Mouse (Mus musculus) forebrain, embryonic 11.5 days (tissue): ENCODE results near the gene Parg. TPM values are rescaled to one million over a fixed set of nuclear protein-coding genes. Genes with fewer than 3 reads are reported as not detected.
"Not testable (repeated sequence)": the region's sequence is repeated elsewhere in the genome, so short reads cannot be mapped to it uniquely, and the experiment has no call there.

ENCODE experiments used
- ATAC-seq: fragments of 200-750 bp; cut with Nextera tagmentation; replicated peaks from 2 replicates; pipeline ENCODE4 v1.8.0; 2017; ENCODE audit warnings: moderate TSS enrichment; ENCODE audit not compliant: low FRiP score
- DNase-seq: peaks from one replicate; pipeline ENCODE4 v3.0.0-alpha.2; 2017; ENCODE audit warnings: low spot score
- H3K27ac ChIP-seq: fragments of 300-500 bp; sonication (generic); 2 replicates; pipeline ENCODE4 v1.5.1; 2014; ENCODE audit warnings: low read depth, low read length
- H3K27me3 ChIP-seq: fragments of 300-500 bp; sonication (generic); 2 replicates; pipeline ENCODE4 v1.6.1; 2014; ENCODE audit warnings: mild to moderate bottlenecking, low read length, mixed read lengths; ENCODE audit not compliant: control insufficient read depth, insufficient read depth
- H3K36me3 ChIP-seq: fragments of 300-500 bp; sonication (generic); 2 replicates; pipeline ENCODE4 v1.6.1; 2014; ENCODE audit warnings: mild to moderate bottlenecking, low read length, moderate library complexity, mixed read lengths; ENCODE audit not compliant: control insufficient read depth, insufficient read depth
- H3K4me1 ChIP-seq: fragments of 300-500 bp; sonication (generic); replicated peaks from 2 replicates; pipeline ENCODE4 v1.6.1; 2014; ENCODE audit warnings: low read length, mixed read lengths; ENCODE audit not compliant: control insufficient read depth, insufficient read depth
- H3K4me2 ChIP-seq: fragments of 300-500 bp; sonication (generic); 2 replicates; pipeline ENCODE4 v1.6.1; 2014; ENCODE audit warnings: low read depth, mild to moderate bottlenecking, low read length, moderate library complexity, mixed read lengths; ENCODE audit not compliant: severe bottlenecking
- H3K4me3 ChIP-seq: fragments of 300-500 bp; sonication (generic); 2 replicates; pipeline ENCODE4 v1.5.1; 2014; ENCODE audit warnings: low read depth, low read length
- H3K9ac ChIP-seq: fragments of 300-500 bp; sonication (generic); 2 replicates; pipeline ENCODE4 v1.6.1; 2014; ENCODE audit warnings: low read length
- H3K9me3 ChIP-seq: fragments of 300-500 bp; sonication (generic); 2 replicates; pipeline ENCODE4 v1.6.1; 2016; ENCODE audit warnings: low read length, mixed read lengths; ENCODE audit not compliant: control insufficient read depth
- WGBS: fragments of 180-500 bp; shearing (Covaris S2); extraction: QIAGEN DNeasy Blood & Tissue Kit; methylation state at CpG from one replicate; pipeline ENCODE4 v1.1.7; 2014; 5-methylcytosine and 5-hydroxymethylcytosine counted together
- polyA plus RNA-seq: library from polyadenylated mRNA; unstranded; fragments of >200 nt; fragmentation: Nextera tagmentation; extraction: Ambion mirVana; gene quantifications from 2 replicates; pipeline ENCODE4 v1.2.1, GENCODE M21; 2014

Parg gene
- polyA plus RNA-seq, 1 experiment from 2014 or later, result 63.6 TPM

- no peak for ATAC-seq
Observed at GRCm38 (mm10) chr14:32190627-32191391, 10.9 kb upstream of the Parg start.

DNA sequence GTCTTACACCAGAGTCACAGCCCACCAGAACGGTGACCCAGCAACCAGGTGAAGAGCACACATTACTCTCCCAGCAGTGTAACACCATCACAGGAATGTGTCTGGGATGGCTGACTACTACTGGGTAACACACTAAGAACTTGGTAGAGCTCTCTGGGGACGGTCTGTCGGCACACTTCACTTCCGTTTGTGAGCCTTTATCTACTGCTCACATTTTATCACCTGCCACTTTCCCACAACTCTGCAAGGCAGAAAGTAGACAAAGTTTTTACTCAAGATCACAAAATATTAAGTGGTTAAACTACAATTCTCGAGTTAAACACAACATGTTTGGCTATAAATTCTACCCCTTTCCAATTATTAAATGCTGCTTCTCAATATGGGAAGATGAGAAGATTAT is 9.8 kb upstream of the Parg start:
- Histone ChIP-seq H3K9ac (no peak overlapping the region), H3K27me3 (no peaks in the 10 kb centered on the region), H3K9me3 (no peaks in the 10 kb centered on the region), H3K4me2 (no peak overlapping the region), H3K4me1 (no peaks in the 10 kb centered on the region), H3K4me3 (no peak overlapping the region), H3K36me3 (peaks cover 9% of the 10 kb centered on the region), H3K27ac (no peak overlapping the region)
- 92% methylated on average over 5 of the region's 5 CpGs for WGBS
- no peak for DNase-seq
- no peak for ATAC-seq

More at GRCm38 (mm10) chr14:32190627-32191391, 10.9 kb upstream of the Parg start:
- Histone ChIP-seq H3K4me3 (no peak overlapping the region), H3K9me3 (no peaks in the 10 kb centered on the region), H3K36me3 (peaks cover 8% of the 10 kb centered on the region), H3K27ac (no peak overlapping the region), H3K4me1 (no peaks in the 10 kb centered on the region), H3K27me3 (no peaks in the 10 kb centered on the region), H3K4me2 (no peak overlapping the region), H3K9ac (no peak overlapping the region)
- 92% methylated on average over 6 of the region's 6 CpGs for WGBS
- no peak for DNase-seq

DNA sequence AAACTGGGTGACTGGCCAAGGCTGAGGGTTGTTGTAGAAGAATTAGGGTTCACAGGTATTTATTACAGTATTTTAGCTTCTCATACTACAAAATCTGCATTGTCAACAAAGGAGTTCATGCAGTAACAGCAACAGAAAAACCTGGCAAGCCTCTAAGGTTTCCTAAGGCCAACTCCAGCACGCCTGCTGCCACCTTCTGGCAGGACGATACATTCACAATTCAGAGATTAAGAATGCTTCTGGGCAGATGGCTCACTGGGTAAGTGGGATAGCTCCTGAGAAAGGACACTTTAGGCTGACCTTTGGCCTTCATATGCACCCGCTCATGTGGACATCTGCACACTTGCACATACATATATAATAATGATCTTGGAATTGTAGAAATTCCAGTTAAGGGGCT is 9.3 kb upstream of the Parg start:
- Histone ChIP-seq H3K4me1 (no peaks in the 10 kb centered on the region), H3K27ac (no peak overlapping the region), H3K4me2 (no peak overlapping the region), H3K36me3 (peaks cover 12% of the 10 kb centered on the region), H3K27me3 (no peaks in the 10 kb centered on the region), H3K4me3 (no peak overlapping the region), H3K9me3 (no peaks in the 10 kb centered on the region), H3K9ac (no peak overlapping the region)
- DNase-seq (peak; percentile 61), ATAC-seq (no peak)
- WGBS, result 53% methylated on average over 3 of the region's 3 CpGs

GRCm38 (mm10) chr14:32193557-32193956 is 8.2 kb upstream of the Parg start:
- H3K27me3 ChIP-seq, H3K4me1 ChIP-seq, H3K9me3 ChIP-seq, ATAC-seq, H3K27ac ChIP-seq, H3K4me2 ChIP-seq, H3K9ac ChIP-seq, DNase-seq, H3K36me3 ChIP-seq, H3K4me3 ChIP-seq: not testable (repeated sequence)
- 87% methylated on average over 5 of the region's 5 CpGs for WGBS

DNA sequence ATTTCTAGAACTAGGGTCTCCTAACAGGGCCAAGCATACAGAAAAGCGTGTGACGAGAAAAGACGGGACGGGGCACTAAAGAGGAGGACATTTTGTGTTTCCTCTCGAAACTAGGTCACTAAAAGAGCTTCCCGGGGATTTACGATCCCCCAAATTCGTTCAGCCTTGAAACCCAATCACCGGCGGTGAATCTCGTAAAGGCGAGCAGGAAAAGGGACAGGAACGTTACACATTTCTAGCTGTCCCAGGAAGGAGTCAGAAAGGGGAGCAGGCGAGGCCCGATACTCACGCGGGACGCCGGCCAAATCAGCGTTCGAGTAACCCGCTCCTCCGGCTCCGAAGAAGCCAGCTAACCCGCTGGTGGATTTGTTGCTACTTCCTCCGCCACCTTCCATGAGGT is 395 bp upstream of the Parg start:
- H3K9ac ChIP-seq, result peak overlapping the region; percentile 94
- DNase-seq, result peak; percentile 56
- H3K4me3 ChIP-seq, result peak overlapping the region; percentile 97
- H3K36me3 ChIP-seq, result peaks cover 3% of the 10 kb centered on the region; the same call in 1 of the 2 replicates
- H3K4me2 ChIP-seq, result peak overlapping the region; percentile 60
- no peaks in the 10 kb centered on the region for H3K27me3 ChIP-seq
- peak; percentile 27; the same call in 1 of the 2 replicates for ATAC-seq
- WGBS, result 0% methylated on average over 25 of the region's 26 CpGs
- H3K4me1 ChIP-seq, result peaks cover 8% of the 10 kb centered on the region; the same call in 1 of the 2 replicates
- no peaks in the 10 kb centered on the region for H3K9me3 ChIP-seq
- H3K27ac ChIP-seq, result no peak overlapping the region

- no peak overlapping the region for H3K9ac ChIP-seq
- H3K9me3 ChIP-seq, result no peaks in the 10 kb centered on the region
- H3K4me1 ChIP-seq, result no peaks in the 10 kb centered on the region
- H3K27me3 ChIP-seq, result no peaks in the 10 kb centered on the region
- ATAC-seq (no peak), DNase-seq (no peak)
- no peak overlapping the region for H3K27ac ChIP-seq
- no peak overlapping the region for H3K4me3 ChIP-seq
- H3K36me3 ChIP-seq, result no peaks in the 10 kb centered on the region
- H3K4me2 ChIP-seq, result no peak overlapping the region
Observed at GRCm38 (mm10) chr14:32226601-32227000, 24.9 kb downstream of the Parg start.

DNA sequence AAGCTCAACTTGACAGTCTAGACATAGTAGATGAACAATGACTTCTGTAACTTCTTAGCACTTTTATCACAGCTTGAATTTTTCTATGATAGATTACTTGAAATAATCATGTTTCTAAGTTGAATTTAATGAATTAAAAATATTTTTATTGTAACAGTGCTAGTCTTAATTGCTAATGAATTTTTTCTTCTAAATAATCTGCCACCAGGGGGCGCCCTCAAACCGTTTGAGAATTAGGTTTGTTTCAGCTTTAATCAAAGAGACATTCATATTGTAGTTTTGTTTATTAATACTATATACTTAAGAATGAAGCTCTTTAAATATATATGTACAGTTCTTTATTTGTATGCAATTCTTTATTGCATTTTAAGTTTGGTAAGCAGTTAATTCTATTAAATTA is 27.2 kb downstream of the Parg start:
- Histone ChIP-seq H3K9me3 (no peaks in the 10 kb centered on the region), H3K4me3 (no peak overlapping the region), H3K27ac (no peak overlapping the region), H3K27me3 (no peaks in the 10 kb centered on the region), H3K36me3 (no peaks in the 10 kb centered on the region), H3K4me2 (no peak overlapping the region), H3K9ac (no peak overlapping the region), H3K4me1 (no peaks in the 10 kb centered on the region)
- ATAC-seq, result no peak
- peak; percentile 61 for DNase-seq
- 0% methylated on average over 2 of the region's 2 CpGs for WGBS

GRCm38 (mm10) chr14:32242401-32242800 is 40.7 kb downstream of the Parg start:
- Histone ChIP-seq H3K4me3 (no peak overlapping the region), H3K4me1 (no peaks in the 10 kb centered on the region), H3K9me3 (no peaks in the 10 kb centered on the region), H3K27me3 (no peaks in the 10 kb centered on the region), H3K4me2 (no peak overlapping the region), H3K36me3 (no peaks in the 10 kb centered on the region), H3K9ac (no peak overlapping the region), H3K27ac (no peak overlapping the region)
- no peak for DNase-seq
- no peak for ATAC-seq
- WGBS, result 86% methylated on average over 4 of the region's 4 CpGs

GRCm38 (mm10) chr14:32246019-32246418 is 44.3 kb downstream of the Parg start:
- Histone ChIP-seq H3K9ac (no peak overlapping the region), H3K4me3 (no peak overlapping the region), H3K27me3 (no peaks in the 10 kb centered on the region), H3K36me3 (no peaks in the 10 kb centered on the region), H3K4me2 (no peak overlapping the region), H3K4me1 (no peaks in the 10 kb centered on the region), H3K27ac (no peak overlapping the region), H3K9me3 (no peaks in the 10 kb centered on the region)
- 38% methylated on average over 2 of the region's 2 CpGs for WGBS
- no peak for DNase-seq
- ATAC-seq, result no peak
